Mouse (Mus musculus) lung, adult 2 months (tissue): ENCODE results near the gene Tmem63b. TPM values are rescaled to one million over a fixed set of nuclear protein-coding genes. Genes with fewer than 3 reads are reported as not detected.
A peak's percentile ranks its signal among the peaks of the same experiment; 100 is the strongest.

Experiments used
- DNase-seq: peaks from one replicate; pipeline ENCODE4 v3.0.0; 2022
- H3K4me1 ChIP-seq: fragments of 200-500 bp; 2 replicates; pipeline ENCODE4 v1.6.1; 2011; ENCODE audit warnings: low read length; ENCODE audit not compliant: control insufficient read depth, insufficient read depth
- H3K4me3 ChIP-seq: fragments of 200-500 bp; replicated peaks from 2 replicates; pipeline ENCODE3; 2011; ENCODE audit warnings: low read depth, mild to moderate bottlenecking, control low read depth, low read length; ENCODE audit errors: extremely low read depth
- CTCF ChIP-seq: fragments of 200-500 bp; IDR thresholded peaks from 2 replicates; pipeline ENCODE4 v1.5.1; 2011; ENCODE audit warnings: mild to moderate bottlenecking, low read length, control low read depth; ENCODE audit not compliant: insufficient read depth
- POLR2A ChIP-seq: fragments of 200-500 bp; IDR thresholded peaks from 2 replicates; pipeline ENCODE4 v1.6.1; 2011; ENCODE audit warnings: low read depth, mild to moderate bottlenecking, control low read depth, low read length, borderline replicate concordance; ENCODE audit errors: extremely low read depth
- WGBS: fragments of 180-500 bp; shearing (Covaris S2); methylation state at CpG from one replicate; pipeline ENCODE4 v1.1.7; 2018; 5-methylcytosine and 5-hydroxymethylcytosine counted together
- polyA plus RNA-seq: library from polyadenylated mRNA; depleted of rRNA; stranded (reverse); fragments of >200 nt; gene quantifications from 2 replicates; pipeline ENCODE4 v1.2.3, GENCODE M21; 2012; rRNA removed

Gene Tmem63b
- polyA plus RNA-seq, 1 experiment: 173 TPM

DNA sequence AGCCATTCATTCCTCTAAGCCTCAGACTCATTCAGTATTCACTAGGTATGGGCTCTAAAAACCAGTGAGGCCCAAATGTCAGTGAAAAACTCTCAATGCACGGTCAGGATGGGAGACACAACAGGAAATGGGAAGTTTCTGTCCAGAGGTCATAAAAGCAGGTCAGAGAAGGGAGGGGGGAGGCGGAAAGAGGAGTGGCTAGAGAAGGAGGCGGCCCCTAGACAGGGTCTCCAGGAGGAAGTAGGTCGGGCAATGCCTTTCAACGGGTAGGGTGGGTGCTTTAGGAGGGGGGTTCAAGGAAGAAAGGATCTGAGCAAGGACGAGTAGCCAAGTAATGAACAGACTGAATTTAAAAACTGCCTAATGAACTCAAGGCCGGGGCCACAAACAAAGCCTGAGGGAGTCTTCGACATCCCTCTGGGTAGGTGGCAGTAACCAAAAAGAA is 67.7 kb downstream of the Tmem63b start:
- WGBS: 32% methylated on average over 8 of the region's 8 CpGs

GRCm38 (mm10) chr17:45617655-45618054 is 69.0 kb downstream of the Tmem63b start:
- Histone ChIP-seq H3K4me3 (no peak overlapping the region), H3K4me1 (peaks cover 2% of the 10 kb centered on the region; the same call in 1 of the 2 replicates)
- 88% methylated on average over 6 of the region's 6 CpGs for WGBS
- TF ChIP-seq CTCF (no peak), POLR2A (no peak)
- no peak for DNase-seq

More for the DNA sequence above, 67.7 kb downstream of the Tmem63b start:
- TF ChIP-seq CTCF (no peak), POLR2A (peak; percentile 11; the same call in 1 of the 2 replicates)
- Histone ChIP-seq H3K4me1 (peaks cover 2% of the 10 kb centered on the region; the same call in 1 of the 2 replicates), H3K4me3 (peak overlapping the region; percentile 43)
- no peak for DNase-seq

DNA sequence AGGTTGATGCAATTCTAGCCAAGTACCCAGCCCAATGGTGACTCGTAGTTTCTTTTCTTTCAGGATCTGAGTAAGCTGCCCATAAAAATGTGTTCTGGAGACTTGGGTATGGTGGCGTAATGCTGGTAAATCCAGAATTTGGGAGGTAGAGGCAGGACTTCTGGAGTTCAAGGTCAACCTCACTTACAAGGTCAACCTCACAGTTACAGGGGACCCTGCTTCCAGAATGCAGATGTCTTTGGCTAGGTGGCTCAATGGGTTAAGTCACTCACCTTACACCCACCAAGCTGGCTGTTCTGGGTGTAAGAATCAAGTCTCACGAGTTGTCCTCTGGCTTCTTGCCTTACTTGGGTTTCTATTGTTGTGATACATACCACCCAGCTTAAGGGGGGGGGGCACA is 70.0 kb downstream of the Tmem63b start:
- no peak overlapping the region for H3K4me3 ChIP-seq
- no peak for TF ChIP-seq CTCF
- no peak for TF ChIP-seq POLR2A
- DNase-seq: no peak
- H3K4me1 ChIP-seq: peaks cover 2% of the 10 kb centered on the region; the same call in 1 of the 2 replicates
- WGBS: 61% methylated on average over 3 of the region's 3 CpGs

DNA sequence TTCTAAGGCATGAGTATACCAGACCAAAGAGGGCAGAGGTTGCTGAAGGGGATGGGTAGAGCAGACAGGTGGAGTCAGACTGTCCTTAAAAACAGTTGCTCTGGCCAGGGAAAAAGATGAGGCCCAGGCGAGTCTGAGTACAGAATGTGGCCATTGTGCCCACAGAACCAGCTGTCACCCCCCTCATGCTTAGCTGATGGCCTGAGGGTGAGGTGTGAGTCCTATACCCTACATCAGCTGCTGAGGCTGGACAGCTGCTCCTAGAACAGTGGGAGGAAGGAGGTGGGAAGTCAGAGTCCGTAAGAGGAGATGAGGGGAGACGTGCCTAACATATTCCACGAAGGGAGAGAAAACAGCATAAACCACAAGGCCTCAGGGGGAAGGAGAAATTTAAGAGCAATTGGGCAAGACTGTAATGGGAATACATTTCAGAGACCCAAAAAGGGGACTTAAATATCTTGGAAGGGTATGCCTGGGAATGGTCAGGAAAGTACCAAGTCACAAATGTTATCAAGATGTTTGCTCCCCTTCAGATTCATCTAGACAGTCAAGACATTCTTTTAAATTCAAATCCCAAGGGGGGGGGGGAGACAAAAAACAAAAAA is 70.6 kb downstream of the Tmem63b start:
- no peak for TF ChIP-seq POLR2A
- TF ChIP-seq CTCF: no peak
- DNase-seq: no peak
- Histone ChIP-seq H3K4me3 (no peak overlapping the region), H3K4me1 (peaks cover 2% of the 10 kb centered on the region; the same call in 1 of the 2 replicates)
- WGBS: 63% methylated on average over 4 of the region's 4 CpGs

GRCm38 (mm10) chr17:45612921-45613320 is 73.8 kb downstream of the Tmem63b start:
- no peaks in the 10 kb centered on the region; the same call in none of the 2 replicates for H3K4me1 ChIP-seq
- 68% methylated on average over 7 of the region's 7 CpGs for WGBS
- no peak for DNase-seq
- H3K4me3 ChIP-seq: no peak overlapping the region
- TF ChIP-seq POLR2A: no peak
- TF ChIP-seq CTCF: no peak

- TF ChIP-seq POLR2A: no peak
- TF ChIP-seq CTCF: no peak
- WGBS: 67% methylated on average over 8 of the region's 8 CpGs
- H3K4me1 ChIP-seq: no peaks in the 10 kb centered on the region; the same call in none of the 2 replicates
- no peak overlapping the region for H3K4me3 ChIP-seq
- DNase-seq: no peak
Observed at GRCm38 (mm10) chr17:45612008-45612407, 74.7 kb downstream of the Tmem63b start.

Other genes with a start within 250 kb of the Tmem63b start
- gene Spats1, start 211.5 kb downstream of the Tmem63b start, polyA plus RNA-seq: 0.04 TPM in 1 of 2 replicates, not detected in the other
- 13.3 and 14.5 TPM in 2 replicates for gene Aars2, start 180.1 kb downstream of the Tmem63b start, polyA plus RNA-seq
- 10.8 and 11.0 TPM in 2 replicates for gene Tcte1, start 163.5 kb downstream of the Tmem63b start, polyA plus RNA-seq
- 0.11 and 0.17 TPM in 2 replicates for gene Tmem151b, start 137.2 kb downstream of the Tmem63b start, polyA plus RNA-seq
- 7.2 and 7.8 TPM in 2 replicates for gene Nfkbie, start 131.2 kb downstream of the Tmem63b start, polyA plus RNA-seq
- 89.9 and 102 TPM in 2 replicates for gene Slc35b2, start 123.0 kb downstream of the Tmem63b start, polyA plus RNA-seq
- gene Hsp90ab1, start 113.6 kb downstream of the Tmem63b start, polyA plus RNA-seq: 212 and 340 TPM in 2 replicates
- 185 and 186 TPM in 2 replicates for gene Slc29a1, start 87.3 kb downstream of the Tmem63b start, polyA plus RNA-seq
- gene Mymx, start 84.8 kb downstream of the Tmem63b start, polyA plus RNA-seq: not detected in 2 replicates
- not detected in 2 replicates for gene Capn11, start 27.6 kb downstream of the Tmem63b start, polyA plus RNA-seq
- gene Mrpl14, start 583 bp downstream of the Tmem63b start, polyA plus RNA-seq: 131 and 171 TPM in 2 replicates
- not detected in 2 replicates for gene 1600014C23Rik, start 46.9 kb upstream of the Tmem63b start, polyA plus RNA-seq